Mouse (Mus musculus) MEL (cell line): ENCODE measurements around the gene Adamts18.

Experiments
- GATA1 ChIP-seq: IDR thresholded peaks from 2 replicates; pipeline ENCODE4 v1.6.1; 2011; ENCODE audit warnings: low read depth, low read length, improper control_type of control experiment
- MAFK ChIP-seq: IDR thresholded peaks from 2 replicates; pipeline ENCODE4 v1.6.1; 2011; ENCODE audit warnings: low read depth, mild to moderate bottlenecking, low read length, improper control_type of control experiment, borderline replicate concordance
- MAX ChIP-seq: IDR thresholded peaks from 2 replicates; pipeline ENCODE4 v1.6.1; 2011; ENCODE audit warnings: low read length, improper control_type of control experiment
- MXI1 ChIP-seq: IDR thresholded peaks from 2 replicates; pipeline ENCODE4 v1.6.1; 2011; ENCODE audit warnings: mild to moderate bottlenecking, low read depth, low read length, improper control_type of control experiment
- MYB ChIP-seq: IDR thresholded peaks from 2 replicates; pipeline ENCODE4 v1.6.1; 2011; ENCODE audit warnings: mild to moderate bottlenecking, low read depth, low read length, improper control_type of control experiment
- MYC ChIP-seq: IDR thresholded peaks from 2 replicates; pipeline ENCODE4 v1.6.1; 2011; ENCODE audit warnings: low read depth, mild to moderate bottlenecking, low read length, improper control_type of control experiment, moderate library complexity
- POLR2A ChIP-seq, 2 experiments: IDR thresholded peaks; 2 replicates each; pipeline ENCODE4 v1.6.1; 2011 to 2012; ENCODE audit warnings: low read length in 2 of 2, mild to moderate bottlenecking in 2 of 2, control low read depth in 1 of 2, improper control_type of control experiment in 1 of 2, low read depth in 1 of 2, moderate library complexity in 1 of 2; ENCODE audit not compliant: control insufficient read depth in 1 of 2, insufficient read depth in 1 of 2, poor library complexity in 1 of 2
- TAL1 ChIP-seq: IDR thresholded peaks from 2 replicates; pipeline ENCODE4 v1.6.1; 2012; ENCODE audit warnings: mild to moderate bottlenecking, inconsistent platforms, low read length, moderate library complexity, mixed read lengths
- TCF12 ChIP-seq: IDR thresholded peaks from 2 replicates; pipeline ENCODE4 v1.6.1; 2014; ENCODE audit warnings: low read depth, mild to moderate bottlenecking, inconsistent platforms, low read length, improper control_type of control experiment, moderate library complexity
- ZNF384 ChIP-seq: IDR thresholded peaks from 2 replicates; pipeline ENCODE4 v1.6.1; 2012; ENCODE audit warnings: low read depth, mild to moderate bottlenecking, inconsistent platforms, low read length, improper control_type of control experiment

DNA sequence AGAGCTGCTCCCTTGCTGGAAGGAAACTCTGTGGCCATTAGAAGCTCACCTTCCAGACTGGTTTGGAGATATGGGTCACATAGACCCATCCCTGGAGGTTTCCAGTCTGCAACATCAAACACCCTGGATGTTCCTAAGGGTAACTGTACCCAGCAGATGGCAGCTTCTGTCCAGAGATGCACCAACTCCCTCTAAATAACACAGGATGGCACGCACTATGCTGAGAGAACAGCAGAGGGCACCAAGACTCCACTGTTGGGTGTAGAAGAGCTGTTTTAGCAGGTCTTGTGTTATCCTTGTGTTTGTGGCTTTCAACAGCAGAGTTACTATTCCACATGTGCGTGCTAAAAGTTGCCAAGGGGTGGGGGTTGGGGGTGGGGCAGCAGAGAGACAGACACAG lies 184.0 kb downstream of the Adamts18 start:
- TF ChIP-seq MYB (no peak), ZNF384 (no peak), TCF12 (no peak), GATA1 (no peak), MXI1 (no peak), MAFK (no peak), POLR2A (IDR thresholded peaks at IDR 0.05; ENCODE audit: control insufficient read depth in 1 of 2, insufficient read depth in 1 of 2, low read depth in 1 of 2, low read length in 2 of 2, poor library complexity in 1 of 2) (no peak), MYC (no peak), TAL1 (no peak), MAX (no peak)
